Mouse (Mus musculus): ENCODE measurements around the gene Polr2i. TPM values are rescaled to one million over a fixed set of nuclear protein-coding genes. Genes with fewer than 3 reads are reported as not detected.
"Not testable (repeated sequence)": the region's sequence is repeated elsewhere in the genome, so short reads cannot be mapped to it uniquely, and the experiment has no call there.

Polr2i gene
- polyA plus RNA-seq, 1 experiment from 2014 or later, result 182 TPM

- Histone ChIP-seq H3K4me3 (ENCODE audit: low read depth, low read length) (no peak overlapping the region), H3K9ac (ENCODE audit: low read length) (no peak overlapping the region)
- DNase-seq (ENCODE audit: low spot score), result no peak
Observed at GRCm38 (mm10) chr7:30200200-30200599, 31.5 kb upstream of the Polr2i start.

DNA sequence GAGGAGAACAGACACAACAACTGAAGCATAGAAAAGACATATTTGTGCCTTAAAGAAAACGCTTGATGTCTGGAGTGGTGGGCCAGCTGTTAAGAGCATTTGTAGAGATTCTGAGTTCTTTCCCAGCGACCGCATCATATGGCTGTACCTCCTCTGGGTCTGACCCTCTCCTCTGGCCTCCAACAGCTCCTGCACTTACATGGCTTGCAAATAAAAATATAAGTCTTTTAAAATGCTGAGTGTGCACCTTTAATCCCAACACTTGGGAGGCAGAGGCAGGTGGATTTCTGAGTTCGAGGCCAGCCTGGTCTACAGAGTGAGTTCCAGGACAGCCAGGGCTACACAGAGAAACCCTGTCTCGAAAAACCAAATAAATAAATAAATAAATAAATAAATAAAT lies 31.1 kb upstream of the Polr2i start:
- WGBS, result 92% methylated on average over 5 of the region's 5 CpGs
- ATAC-seq (ENCODE audit: insufficient number of reproducible peaks, low FRiP score, low TSS enrichment, low read depth), result not testable (repeated sequence)

More at GRCm38 (mm10) chr7:30200200-30200599, 31.5 kb upstream of the Polr2i start:
- no peak overlapping the region for H3K4me2 ChIP-seq (ENCODE audit: low read depth, severe bottlenecking)
- H3K27ac ChIP-seq (replicated peaks; ENCODE audit: low read depth, low read length), result no peak overlapping the region
- H3K4me1 ChIP-seq (ENCODE audit: control insufficient read depth, insufficient read depth, low read length), result peaks cover under 1% of the 10 kb centered on the region; the same call in 1 of the 2 replicates
- H3K27me3 ChIP-seq (ENCODE audit: control insufficient read depth, insufficient read depth, low read length), result no peaks in the 10 kb centered on the region
- WGBS, result 88% methylated on average over 5 of the region's 5 CpGs
- peaks cover 2% of the 10 kb centered on the region; the same call in 1 of the 2 replicates for H3K9me3 ChIP-seq (ENCODE audit: control insufficient read depth, low read length)
- ATAC-seq (ENCODE audit: insufficient number of reproducible peaks, low FRiP score, low TSS enrichment, low read depth), result no peak
- H3K36me3 ChIP-seq (ENCODE audit: control insufficient read depth, insufficient read depth, low read length), result no peaks in the 10 kb centered on the region

GRCm38 (mm10) chr7:30202895-30203690 lies 28.7 kb upstream of the Polr2i start:
- ATAC-seq (ENCODE audit: insufficient number of reproducible peaks, low FRiP score, low TSS enrichment, low read depth) (no peak), DNase-seq (ENCODE audit: low spot score) (no peak)
- WGBS, result 90% methylated on average over 11 of the region's 11 CpGs
- H3K9me3 ChIP-seq (ENCODE audit: control insufficient read depth, low read length), result no peaks in the 10 kb centered on the region; the same call in 1 of the 2 replicates
- no peak overlapping the region for H3K9ac ChIP-seq (ENCODE audit: low read length)
- H3K4me1 ChIP-seq (ENCODE audit: control insufficient read depth, insufficient read depth, low read length), result no peaks in the 10 kb centered on the region
- no peak overlapping the region for H3K27ac ChIP-seq (replicated peaks; ENCODE audit: low read depth, low read length)
- H3K4me2 ChIP-seq (ENCODE audit: low read depth, severe bottlenecking), result no peak overlapping the region
- H3K4me3 ChIP-seq (ENCODE audit: low read depth, low read length), result no peak overlapping the region
- H3K27me3 ChIP-seq (ENCODE audit: control insufficient read depth, insufficient read depth, low read length), result no peaks in the 10 kb centered on the region
- no peaks in the 10 kb centered on the region for H3K36me3 ChIP-seq (ENCODE audit: control insufficient read depth, insufficient read depth, low read length)

More for the DNA sequence above, 31.1 kb upstream of the Polr2i start:
- H3K4me2 ChIP-seq (ENCODE audit: low read depth, severe bottlenecking); H3K27ac ChIP-seq (replicated peaks; ENCODE audit: low read depth, low read length); H3K4me1 ChIP-seq (ENCODE audit: control insufficient read depth, insufficient read depth, low read length); H3K9me3 ChIP-seq (ENCODE audit: control insufficient read depth, low read length); H3K36me3 ChIP-seq (ENCODE audit: control insufficient read depth, insufficient read depth, low read length); H3K27me3 ChIP-seq (ENCODE audit: control insufficient read depth, insufficient read depth, low read length); H3K9ac ChIP-seq (ENCODE audit: low read length); DNase-seq (ENCODE audit: low spot score); H3K4me3 ChIP-seq (ENCODE audit: low read depth, low read length): not testable (repeated sequence)

DNA sequence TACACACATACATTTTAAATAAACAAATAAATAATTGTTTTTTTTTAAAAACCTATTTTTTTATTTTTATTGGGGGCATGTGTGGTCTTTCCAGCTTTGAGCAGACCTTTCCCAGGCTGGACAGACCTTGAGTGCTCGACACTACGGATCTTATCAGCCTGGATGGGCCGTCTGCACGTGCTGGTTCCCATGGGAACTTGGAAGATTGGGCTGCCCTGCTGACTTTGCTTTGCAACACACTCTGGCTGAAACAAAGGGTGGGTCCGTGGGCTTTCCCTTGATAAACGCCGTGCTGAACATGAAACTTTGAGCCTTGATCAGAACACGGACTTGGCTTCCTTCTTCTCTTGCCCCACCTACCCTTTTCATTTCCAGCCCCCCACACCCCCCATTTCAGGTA lies 27.4 kb upstream of the Polr2i start:
- no peak overlapping the region for H3K9ac ChIP-seq (ENCODE audit: low read length)
- ATAC-seq (ENCODE audit: insufficient number of reproducible peaks, low FRiP score, low TSS enrichment, low read depth) (no peak), DNase-seq (ENCODE audit: low spot score) (no peak)
- no peaks in the 10 kb centered on the region for H3K36me3 ChIP-seq (ENCODE audit: control insufficient read depth, insufficient read depth, low read length)
- no peak overlapping the region for H3K4me3 ChIP-seq (ENCODE audit: low read depth, low read length)
- H3K4me2 ChIP-seq (ENCODE audit: low read depth, severe bottlenecking), result no peak overlapping the region
- no peaks in the 10 kb centered on the region for H3K9me3 ChIP-seq (ENCODE audit: control insufficient read depth, low read length)
- H3K27me3 ChIP-seq (ENCODE audit: control insufficient read depth, insufficient read depth, low read length), result no peaks in the 10 kb centered on the region
- H3K27ac ChIP-seq (replicated peaks; ENCODE audit: low read depth, low read length), result no peak overlapping the region
- H3K4me1 ChIP-seq (ENCODE audit: control insufficient read depth, insufficient read depth, low read length), result no peaks in the 10 kb centered on the region
- WGBS, result 62% methylated on average over 8 of the region's 8 CpGs

DNA sequence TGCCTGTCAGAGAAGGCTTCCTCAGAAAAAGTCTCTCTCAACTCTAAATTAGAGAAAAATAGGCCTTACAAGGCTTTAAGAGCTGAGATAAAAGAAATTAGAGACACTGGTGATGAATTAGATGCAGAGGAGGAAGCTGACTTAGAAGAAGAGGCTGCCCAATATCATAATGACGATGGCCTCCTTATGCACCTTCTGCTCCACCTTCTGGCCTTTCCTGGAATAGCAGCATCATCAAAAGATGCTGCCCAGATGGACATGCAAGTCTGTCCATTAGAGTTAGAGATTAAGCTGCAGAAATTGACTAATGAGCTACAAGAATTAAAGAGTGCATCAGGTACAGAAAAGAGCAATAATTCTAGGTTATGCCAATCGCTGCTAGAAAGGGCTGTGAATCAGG lies 26.4 kb upstream of the Polr2i start:
- Histone ChIP-seq H3K27me3 (ENCODE audit: control insufficient read depth, insufficient read depth, low read length) (no peaks in the 10 kb centered on the region), H3K4me2 (ENCODE audit: low read depth, severe bottlenecking) (no peak overlapping the region), H3K4me1 (ENCODE audit: control insufficient read depth, insufficient read depth, low read length) (no peaks in the 10 kb centered on the region), H3K9me3 (ENCODE audit: control insufficient read depth, low read length) (no peaks in the 10 kb centered on the region), H3K36me3 (ENCODE audit: control insufficient read depth, insufficient read depth, low read length) (no peaks in the 10 kb centered on the region), H3K9ac (ENCODE audit: low read length) (no peak overlapping the region), H3K27ac (replicated peaks; ENCODE audit: low read depth, low read length) (no peak overlapping the region), H3K4me3 (ENCODE audit: low read depth, low read length) (no peak overlapping the region)
- 5% methylated on average over 2 of the region's 2 CpGs for WGBS
- ATAC-seq (ENCODE audit: insufficient number of reproducible peaks, low FRiP score, low TSS enrichment, low read depth) (no peak), DNase-seq (ENCODE audit: low spot score) (peak; percentile 68)

- not testable (repeated sequence) for H3K36me3 ChIP-seq (ENCODE audit: control insufficient read depth, insufficient read depth, low read length); H3K4me2 ChIP-seq (ENCODE audit: low read depth, severe bottlenecking)
- 59% methylated on average over 5 of the region's 5 CpGs for WGBS
Observed at GRCm38 (mm10) chr7:30206364-30206763, 25.4 kb upstream of the Polr2i start.

DNA sequence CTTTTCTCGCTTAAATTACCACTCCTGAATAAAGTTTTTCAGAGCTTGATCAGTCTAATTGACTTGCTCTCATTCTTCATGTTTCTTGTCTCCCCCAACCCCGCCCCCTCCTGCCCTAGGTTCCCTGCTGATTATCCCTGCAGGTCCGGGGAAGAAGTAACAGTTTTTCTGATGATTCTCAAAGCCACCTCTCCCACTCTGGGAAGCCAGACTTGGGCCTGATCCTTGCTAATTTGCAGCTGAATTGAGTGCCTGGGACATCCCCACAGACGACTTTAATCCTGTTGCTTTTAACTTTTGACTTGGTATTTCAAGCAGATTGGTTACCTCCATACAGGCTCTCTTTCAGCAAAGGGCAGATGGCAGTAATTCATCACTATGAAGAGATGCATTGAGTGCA lies 20.7 kb upstream of the Polr2i start:
- H3K36me3 ChIP-seq (ENCODE audit: control insufficient read depth, insufficient read depth, low read length), result no peaks in the 10 kb centered on the region
- H3K27ac ChIP-seq (replicated peaks; ENCODE audit: low read depth, low read length), result no peak overlapping the region
- H3K9ac ChIP-seq (ENCODE audit: low read length), result no peak overlapping the region
- no peak overlapping the region for H3K4me3 ChIP-seq (ENCODE audit: low read depth, low read length)
- WGBS, result 25% methylated on average over 4 of the region's 4 CpGs
- H3K27me3 ChIP-seq (ENCODE audit: control insufficient read depth, insufficient read depth, low read length), result no peaks in the 10 kb centered on the region
- ATAC-seq (ENCODE audit: insufficient number of reproducible peaks, low FRiP score, low TSS enrichment, low read depth) (no peak), DNase-seq (ENCODE audit: low spot score) (no peak)
- no peak overlapping the region for H3K4me2 ChIP-seq (ENCODE audit: low read depth, severe bottlenecking)
- no peaks in the 10 kb centered on the region for H3K9me3 ChIP-seq (ENCODE audit: control insufficient read depth, low read length)
- H3K4me1 ChIP-seq (ENCODE audit: control insufficient read depth, insufficient read depth, low read length), result no peaks in the 10 kb centered on the region

More at GRCm38 (mm10) chr7:30206364-30206763, 25.4 kb upstream of the Polr2i start:
- H3K27me3 ChIP-seq (ENCODE audit: control insufficient read depth, insufficient read depth, low read length); H3K4me1 ChIP-seq (ENCODE audit: control insufficient read depth, insufficient read depth, low read length); H3K9me3 ChIP-seq (ENCODE audit: control insufficient read depth, low read length); H3K9ac ChIP-seq (ENCODE audit: low read length); H3K4me3 ChIP-seq (ENCODE audit: low read depth, low read length); H3K27ac ChIP-seq (replicated peaks; ENCODE audit: low read depth, low read length); ATAC-seq (ENCODE audit: insufficient number of reproducible peaks, low FRiP score, low TSS enrichment, low read depth); DNase-seq (ENCODE audit: low spot score): not testable (repeated sequence)

- no peaks in the 10 kb centered on the region for H3K27me3 ChIP-seq (ENCODE audit: control insufficient read depth, insufficient read depth, low read length)
- H3K4me1 ChIP-seq (ENCODE audit: control insufficient read depth, insufficient read depth, low read length), result no peaks in the 10 kb centered on the region
- no peak overlapping the region for H3K4me2 ChIP-seq (ENCODE audit: low read depth, severe bottlenecking)
- H3K9me3 ChIP-seq (ENCODE audit: control insufficient read depth, low read length), result no peaks in the 10 kb centered on the region
- no peak overlapping the region for H3K27ac ChIP-seq (replicated peaks; ENCODE audit: low read depth, low read length)
- DNase-seq (ENCODE audit: low spot score), result no peak
- no peak overlapping the region for H3K9ac ChIP-seq (ENCODE audit: low read length)
- ATAC-seq (ENCODE audit: insufficient number of reproducible peaks, low FRiP score, low TSS enrichment, low read depth), result no peak
- no peaks in the 10 kb centered on the region for H3K36me3 ChIP-seq (ENCODE audit: control insufficient read depth, insufficient read depth, low read length)
- WGBS, result 95% methylated on average over 3 of the region's 3 CpGs
- no peak overlapping the region for H3K4me3 ChIP-seq (ENCODE audit: low read depth, low read length)
Observed at GRCm38 (mm10) chr7:30213881-30214280, 17.9 kb upstream of the Polr2i start.

All from limb, embryonic 11.5 days (tissue).